Mouse (Mus musculus) lung, postnatal 0 days (tissue): Measurements from ENCODE around the gene Jak3. TPM values are rescaled to one million over a fixed set of nuclear protein-coding genes. Genes with fewer than 3 reads are reported as not detected.

Source experiments
- ATAC-seq: fragments of 200-750 bp; cut with Nextera tagmentation; 2 replicates; pipeline ENCODE4 v1.8.0; 2017; ENCODE audit warnings: moderate library complexity
- DNase-seq: peaks from one replicate; pipeline ENCODE4 v3.0.0-alpha.2; 2016; ENCODE audit warnings: low spot score
- H3K27ac ChIP-seq: fragments of 300-500 bp; sonication (generic); 2 replicates; pipeline ENCODE4 v1.5.1; 2014; ENCODE audit warnings: antibody characterized with exemption, mild to moderate bottlenecking, low read length, mixed read lengths
- H3K27me3 ChIP-seq: fragments of 300-500 bp; sonication (generic); replicated peaks from 2 replicates; pipeline ENCODE4 v1.6.1; 2014; ENCODE audit warnings: low read length, mixed read lengths; ENCODE audit not compliant: insufficient read depth
- H3K36me3 ChIP-seq: fragments of 300-500 bp; sonication (generic); 2 replicates; pipeline ENCODE4 v1.6.1; 2014; ENCODE audit warnings: low read length, mixed read lengths; ENCODE audit not compliant: insufficient read depth
- H3K4me1 ChIP-seq: fragments of 300-500 bp; sonication (generic); 2 replicates; pipeline ENCODE4 v1.6.1; 2014; ENCODE audit warnings: antibody characterized with exemption, low read depth, low read length, mixed read lengths; ENCODE audit not compliant: insufficient read depth
- H3K4me2 ChIP-seq: fragments of 300-500 bp; sonication (generic); replicated peaks from 2 replicates; pipeline ENCODE4 v1.6.1; 2014; ENCODE audit warnings: low read depth, mild to moderate bottlenecking, low read length, moderate library complexity, mixed read lengths
- H3K4me3 ChIP-seq: fragments of 300-500 bp; sonication (generic); 2 replicates; pipeline ENCODE4 v1.5.1; 2014; ENCODE audit warnings: low read depth, low read length
- H3K9ac ChIP-seq: fragments of 300-500 bp; sonication (generic); replicated peaks from 2 replicates; pipeline ENCODE4 v1.6.1; 2014; ENCODE audit warnings: low read depth, mild to moderate bottlenecking
- H3K9me3 ChIP-seq: fragments of 300-500 bp; sonication (generic); 2 replicates; pipeline ENCODE4 v1.6.1; 2016; ENCODE audit warnings: low read length, mixed read lengths
- CTCF ChIP-seq: IDR thresholded peaks from 2 replicates; pipeline ENCODE4 v1.5.1; 2016; ENCODE audit warnings: antibody characterized with exemption, mild to moderate bottlenecking
- EP300 ChIP-seq: IDR thresholded peaks from 2 replicates; pipeline ENCODE4 v1.6.1; 2016; ENCODE audit warnings: antibody characterized with exemption, mild to moderate bottlenecking, control low read depth
- WGBS: fragments of 180-500 bp; shearing (Covaris S2); extraction: QIAGEN DNeasy Blood & Tissue Kit; methylation state at CpG from one replicate; pipeline ENCODE4 v1.1.7; 2014; 5-methylcytosine and 5-hydroxymethylcytosine counted together
- polyA plus RNA-seq: library from polyadenylated mRNA; unstranded; fragments of >200 nt; fragmentation: Nextera tagmentation; extraction: Ambion mirVana; gene quantifications from 2 replicates; pipeline ENCODE4 v1.2.1, GENCODE M21; 2015

Jak3 gene
- polyA plus RNA-seq, 1 experiment from 2014 or later, result 7.7 TPM

GRCm38 (mm10) chr8:71719218-71719617 lies 43.1 kb downstream of the Jak3 start:
- DNase-seq (no peak), ATAC-seq (no peak)
- H3K27ac ChIP-seq, result no peak overlapping the region
- H3K27me3 ChIP-seq, result no peaks in the 10 kb centered on the region
- WGBS, result 41% methylated on average over 4 of the region's 4 CpGs
- TF ChIP-seq EP300, result no peak
- no peak for TF ChIP-seq CTCF
- H3K4me3 ChIP-seq, result no peak overlapping the region
- H3K4me2 ChIP-seq, result no peak overlapping the region
- no peaks in the 10 kb centered on the region for H3K4me1 ChIP-seq
- no peak overlapping the region for H3K9ac ChIP-seq
- H3K36me3 ChIP-seq, result no peaks in the 10 kb centered on the region
- H3K9me3 ChIP-seq, result no peaks in the 10 kb centered on the region

- ATAC-seq (no peak), DNase-seq (no peak)
- Histone ChIP-seq H3K4me3 (no peak overlapping the region), H3K9ac (no peak overlapping the region), H3K36me3 (no peaks in the 10 kb centered on the region), H3K27me3 (no peaks in the 10 kb centered on the region), H3K4me2 (no peak overlapping the region), H3K4me1 (0 out of 2 replicates have a peak, but pooled peaks cover under 1% of the 10 kb centered on the region), H3K27ac (no peak overlapping the region), H3K9me3 (no peaks in the 10 kb centered on the region)
- TF ChIP-seq CTCF (no peak), EP300 (no peak)
- WGBS, result 39% methylated on average over 7 of the region's 7 CpGs
Observed at GRCm38 (mm10) chr8:71719928-71720457, 43.9 kb downstream of the Jak3 start.

GRCm38 (mm10) chr8:71723047-71723551 lies 47.0 kb downstream of the Jak3 start:
- H3K9ac ChIP-seq, result no peak overlapping the region
- 54% methylated on average over 14 of the region's 14 CpGs for WGBS
- H3K27me3 ChIP-seq, result no peaks in the 10 kb centered on the region
- H3K4me3 ChIP-seq, result no peak overlapping the region
- ATAC-seq, result no peak
- DNase-seq, result no peak
- no peaks in the 10 kb centered on the region for H3K9me3 ChIP-seq
- 0 out of 2 replicates have a peak, but pooled peaks cover 4% of the 10 kb centered on the region for H3K4me1 ChIP-seq
- H3K27ac ChIP-seq, result no peak overlapping the region
- no peaks in the 10 kb centered on the region for H3K36me3 ChIP-seq
- TF ChIP-seq EP300, result no peak
- no peak for TF ChIP-seq CTCF
- H3K4me2 ChIP-seq, result no peak overlapping the region

GRCm38 (mm10) chr8:71724389-71724788 lies 48.3 kb downstream of the Jak3 start:
- H3K4me1 ChIP-seq, result 0 out of 2 replicates have a peak, but pooled peaks cover 4% of the 10 kb centered on the region
- no peaks in the 10 kb centered on the region for H3K36me3 ChIP-seq
- no peak overlapping the region for H3K4me2 ChIP-seq
- no peaks in the 10 kb centered on the region for H3K27me3 ChIP-seq
- ATAC-seq (no peak), DNase-seq (no peak)
- 40% methylated on average over 4 of the region's 4 CpGs for WGBS
- no peaks in the 10 kb centered on the region for H3K9me3 ChIP-seq
- no peak overlapping the region for H3K9ac ChIP-seq
- H3K4me3 ChIP-seq, result no peak overlapping the region
- TF ChIP-seq CTCF (no peak), EP300 (no peak)
- H3K27ac ChIP-seq, result no peak overlapping the region

GRCm38 (mm10) chr8:71725122-71725924 lies 49.2 kb downstream of the Jak3 start, which contains the start of gene Fcho1:
Gene Fcho1, minus strand, starts transcription at chr8:71725716.
- Histone ChIP-seq H3K4me3 (peak within 1 kb of the TSS; percentile 44), H3K36me3 (no peaks in the 10 kb centered on the region), H3K9me3 (no peaks in the 10 kb centered on the region), H3K27me3 (no peaks in the 10 kb centered on the region), H3K27ac (no peak within 1 kb of the TSS), H3K4me2 (peak within 1 kb of the TSS; percentile 69), H3K4me1 (0 out of 2 replicates have a peak, but pooled peaks cover 4% of the 10 kb centered on the region), H3K9ac (no peak within 1 kb of the TSS)
- DNase-seq (peak; percentile 90), ATAC-seq (peak; percentile 93)
- no peak for TF ChIP-seq CTCF
- TF ChIP-seq EP300, result no peak
- WGBS, result 4% methylated on average over 37 of the region's 54 CpGs

- 10% methylated on average over 19 of the region's 21 CpGs for WGBS
- H3K36me3 ChIP-seq, result no peaks in the 10 kb centered on the region
- H3K27ac ChIP-seq, result no peak overlapping the region
- no peaks in the 10 kb centered on the region for H3K27me3 ChIP-seq
- peak overlapping the region; percentile 0; the same call in 1 of the 2 replicates for H3K4me3 ChIP-seq
- peak overlapping the region; percentile 34 for H3K4me2 ChIP-seq
- DNase-seq (no peak), ATAC-seq (peak; percentile 18; the same call in 1 of the 2 replicates)
- TF ChIP-seq CTCF (no peak), EP300 (no peak)
- H3K4me1 ChIP-seq, result 0 out of 2 replicates have a peak, but pooled peaks cover 4% of the 10 kb centered on the region
- no peak overlapping the region for H3K9ac ChIP-seq
- no peaks in the 10 kb centered on the region for H3K9me3 ChIP-seq
Observed at GRCm38 (mm10) chr8:71728240-71728785, 52.2 kb downstream of the Jak3 start.
